Mouse (Mus musculus) skeletal muscle tissue, adult 2 months (tissue): ENCODE data around the gene Tmem87b.

Experiments used
- DNase-seq: peaks from one replicate; pipeline ENCODE4 v3.0.0-alpha.2; 2012; ENCODE audit warnings: low read depth, low spot score

Gene Tmem87b

GRCm38 (mm10) chr2:128818956-128819643 lies 1.2 kb downstream of the Tmem87b start:
- peak; percentile 45 for DNase-seq

- DNase-seq, result no peak
These were observed 2.7 kb downstream of the Tmem87b start for GRCm38 (mm10) chr2:128820631-128821030.

GRCm38 (mm10) chr2:128823893-128824292 lies 6.0 kb downstream of the Tmem87b start:
- no peak for DNase-seq

- no peak for DNase-seq
These were observed 9.9 kb downstream of the Tmem87b start for GRCm38 (mm10) chr2:128827787-128828186.

- DNase-seq, result no peak
These were observed 14.7 kb downstream of the Tmem87b start for GRCm38 (mm10) chr2:128832611-128833010.

GRCm38 (mm10) chr2:128833035-128833434 lies 15.1 kb downstream of the Tmem87b start:
- DNase-seq, result no peak

GRCm38 (mm10) chr2:128833435-128833834 lies 15.5 kb downstream of the Tmem87b start:
- DNase-seq, result no peak

GRCm38 (mm10) chr2:128837531-128837930 lies 19.6 kb downstream of the Tmem87b start:
- no peak for DNase-seq

- no peak for DNase-seq
These were observed 20.7 kb downstream of the Tmem87b start for GRCm38 (mm10) chr2:128838611-128839010.

- DNase-seq, result no peak
These were observed 21.6 kb downstream of the Tmem87b start for GRCm38 (mm10) chr2:128839501-128839900.

GRCm38 (mm10) chr2:128842437-128842836 lies 24.5 kb downstream of the Tmem87b start:
- no peak for DNase-seq

- no peak for DNase-seq
These were observed 32.1 kb downstream of the Tmem87b start for GRCm38 (mm10) chr2:128850036-128850435.

GRCm38 (mm10) chr2:128856673-128857072 lies 38.8 kb downstream of the Tmem87b start:
- no peak for DNase-seq

GRCm38 (mm10) chr2:128858962-128859361 lies 41.0 kb downstream of the Tmem87b start:
- no peak for DNase-seq

GRCm38 (mm10) chr2:128859861-128860260 lies 41.9 kb downstream of the Tmem87b start:
- no peak for DNase-seq

GRCm38 (mm10) chr2:128862636-128863035 lies 44.7 kb downstream of the Tmem87b start, which contains the start of gene Fbln7:
TSS of gene Fbln7 (plus strand) at chr2:128862981.
- no peak for DNase-seq

GRCm38 (mm10) chr2:128863777-128864331 lies 45.9 kb downstream of the Tmem87b start:
- no peak for DNase-seq

- no peak for DNase-seq
These were observed 47.1 kb downstream of the Tmem87b start for GRCm38 (mm10) chr2:128865061-128865460.

GRCm38 (mm10) chr2:128871656-128872055 lies 53.7 kb downstream of the Tmem87b start:
- DNase-seq, result peak; percentile 38

- DNase-seq, result no peak
These were observed 54.3 kb downstream of the Tmem87b start for GRCm38 (mm10) chr2:128872256-128872655.

- DNase-seq, result no peak
These were observed 57.6 kb downstream of the Tmem87b start for GRCm38 (mm10) chr2:128875526-128875925.

- no peak for DNase-seq
These were observed 63.3 kb downstream of the Tmem87b start for GRCm38 (mm10) chr2:128881236-128881635.

- no peak for DNase-seq
These were observed 67.4 kb downstream of the Tmem87b start for GRCm38 (mm10) chr2:128885225-128885811.
